Mouse (Mus musculus): ENCODE results near the gene Xpc. TPM values are rescaled to one million over a fixed set of nuclear protein-coding genes. Genes with fewer than 3 reads are reported as not detected.

Xpc gene
- total RNA-seq, 4 experiments from 2014 or later: 9.6 to 11.0 (median 10.7) TPM

- no peak for DNase-seq (ENCODE audit: low spot score)
Measured at GRCm38 (mm10) chr6:91525544-91525943, 9.9 kb upstream of the Xpc start.

GRCm38 (mm10) chr6:91522816-91523215 lies 7.1 kb upstream of the Xpc start:
- no peak for DNase-seq (ENCODE audit: low spot score)

- no peak for DNase-seq (ENCODE audit: low spot score)
Measured at GRCm38 (mm10) chr6:91518454-91519020, 2.8 kb upstream of the Xpc start.

GRCm38 (mm10) chr6:91514737-91515362 lies 838 bp downstream of the Xpc start:
- no peak for DNase-seq (ENCODE audit: low spot score)

- no peak for DNase-seq (ENCODE audit: low spot score)
Measured at GRCm38 (mm10) chr6:91514135-91514534, 1.6 kb downstream of the Xpc start.

- no peak for DNase-seq (ENCODE audit: low spot score)
Measured at GRCm38 (mm10) chr6:91510211-91510610, 5.5 kb downstream of the Xpc start.

GRCm38 (mm10) chr6:91509326-91509725 lies 6.4 kb downstream of the Xpc start:
- DNase-seq (ENCODE audit: low spot score): peak; percentile 61

GRCm38 (mm10) chr6:91508041-91508440 lies 7.6 kb downstream of the Xpc start:
- no peak for DNase-seq (ENCODE audit: low spot score)

GRCm38 (mm10) chr6:91506036-91506435 lies 9.7 kb downstream of the Xpc start:
- DNase-seq (ENCODE audit: low spot score): no peak

- no peak for DNase-seq (ENCODE audit: low spot score)
Measured at GRCm38 (mm10) chr6:91503302-91503701, 12.4 kb downstream of the Xpc start.

- no peak for DNase-seq (ENCODE audit: low spot score)
Measured at GRCm38 (mm10) chr6:91494526-91494925, 21.2 kb downstream of the Xpc start.

GRCm38 (mm10) chr6:91493053-91493452 lies 22.6 kb downstream of the Xpc start:
- DNase-seq (ENCODE audit: low spot score): no peak

- DNase-seq (ENCODE audit: low spot score): no peak
Measured at GRCm38 (mm10) chr6:91491004-91491403, 24.7 kb downstream of the Xpc start.

GRCm38 (mm10) chr6:91489872-91490271 lies 25.8 kb downstream of the Xpc start:
- no peak for DNase-seq (ENCODE audit: low spot score)

GRCm38 (mm10) chr6:91488496-91489212 lies 27.0 kb downstream of the Xpc start:
- DNase-seq (ENCODE audit: low spot score): peak; percentile 75

GRCm38 (mm10) chr6:91486736-91487453 lies 28.8 kb downstream of the Xpc start:
- no peak for DNase-seq (ENCODE audit: low spot score)

GRCm38 (mm10) chr6:91483371-91483770 lies 32.3 kb downstream of the Xpc start:
- DNase-seq (ENCODE audit: low spot score): no peak

- no peak for DNase-seq (ENCODE audit: low spot score)
Measured at GRCm38 (mm10) chr6:91476541-91476940, 39.1 kb downstream of the Xpc start.

- DNase-seq (ENCODE audit: low spot score): no peak
Measured at GRCm38 (mm10) chr6:91474441-91475190, 41.1 kb downstream of the Xpc start.

GRCm38 (mm10) chr6:91473805-91474440 lies 41.8 kb downstream of the Xpc start:
- no peak for DNase-seq (ENCODE audit: low spot score)

All from heart, adult 8-10 months (tissue).